Mouse (Mus musculus) gastrocnemius, postnatal 36 days (tissue): ENCODE measurements around the gene Efcab10. TPM values are rescaled to one million over a fixed set of nuclear protein-coding genes. Genes with fewer than 3 reads are reported as not detected.
A peak's percentile ranks its signal among the peaks of the same experiment; 100 is the strongest.

Source experiments
- DNase-seq, 2 experiments: peaks; one replicate each; pipeline ENCODE4 v3.0.0; 2022
- intact Hi-C: fragments of 180-260 bp; cut with DNase I; formaldehyde crosslinking; loops from one replicate; pipeline ENCODE4 v1.15.1; 2025
- long read RNA-seq, 2 experiments: library from polyadenylated mRNA; stranded (forward); transcript quantifications; one replicate each; pipeline ENCODE4 v2.0.0; 2021
- total RNA-seq, 2 experiments: library from RNA; stranded (reverse); gene quantifications; 2 replicates each; pipeline ENCODE4 v1.2.3; 2021

Gene Efcab10
- total RNA-seq: not detected
- long read RNA-seq, experiment 1: 0 reads
- long read RNA-seq, experiment 2: 0 reads

DNA sequence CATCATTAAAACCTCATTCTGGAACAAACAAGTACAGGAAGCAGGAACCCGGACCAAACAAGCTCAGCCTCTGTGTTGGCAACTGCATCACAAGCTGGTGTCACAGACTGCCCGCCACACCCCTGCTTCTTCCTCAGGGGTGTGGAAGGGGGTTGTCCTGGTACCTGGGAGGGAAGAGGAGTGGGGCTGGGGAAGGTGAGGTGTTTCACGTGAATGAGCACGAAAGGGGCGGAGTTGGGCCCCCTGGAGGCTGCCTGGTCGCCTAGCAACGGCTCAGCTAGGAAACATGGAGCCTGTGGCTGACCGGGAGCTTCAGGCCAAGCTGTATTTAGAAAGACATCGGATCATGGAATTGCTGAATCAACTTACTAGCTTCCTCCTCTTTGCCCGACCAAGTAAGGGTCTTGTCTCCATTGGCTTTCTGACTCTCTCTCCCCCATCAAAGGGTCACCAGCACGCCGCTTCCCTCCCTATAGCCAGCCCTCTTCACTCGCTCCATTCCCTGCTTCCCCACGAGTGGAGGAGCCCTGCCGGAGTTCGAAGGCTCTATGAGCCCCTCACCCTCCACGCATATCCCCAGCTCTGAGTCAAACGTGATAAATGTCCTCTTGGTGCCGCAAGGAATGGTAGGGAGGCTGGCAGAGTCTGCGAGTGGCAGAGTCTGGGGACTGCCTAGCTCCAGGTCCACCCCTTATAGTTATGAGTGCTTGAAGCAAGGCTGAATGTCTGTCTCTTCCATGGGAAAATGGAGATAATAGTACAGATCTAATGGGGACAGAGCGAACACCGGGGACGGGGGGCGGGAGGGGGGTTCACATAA is at the start of gene Efcab10:
Gene Efcab10, plus strand, starts transcription at position 51 of the 820 bp plus-strand sequence.
- intact Hi-C loops: no loop called here
- no peak for DNase-seq

DNA sequence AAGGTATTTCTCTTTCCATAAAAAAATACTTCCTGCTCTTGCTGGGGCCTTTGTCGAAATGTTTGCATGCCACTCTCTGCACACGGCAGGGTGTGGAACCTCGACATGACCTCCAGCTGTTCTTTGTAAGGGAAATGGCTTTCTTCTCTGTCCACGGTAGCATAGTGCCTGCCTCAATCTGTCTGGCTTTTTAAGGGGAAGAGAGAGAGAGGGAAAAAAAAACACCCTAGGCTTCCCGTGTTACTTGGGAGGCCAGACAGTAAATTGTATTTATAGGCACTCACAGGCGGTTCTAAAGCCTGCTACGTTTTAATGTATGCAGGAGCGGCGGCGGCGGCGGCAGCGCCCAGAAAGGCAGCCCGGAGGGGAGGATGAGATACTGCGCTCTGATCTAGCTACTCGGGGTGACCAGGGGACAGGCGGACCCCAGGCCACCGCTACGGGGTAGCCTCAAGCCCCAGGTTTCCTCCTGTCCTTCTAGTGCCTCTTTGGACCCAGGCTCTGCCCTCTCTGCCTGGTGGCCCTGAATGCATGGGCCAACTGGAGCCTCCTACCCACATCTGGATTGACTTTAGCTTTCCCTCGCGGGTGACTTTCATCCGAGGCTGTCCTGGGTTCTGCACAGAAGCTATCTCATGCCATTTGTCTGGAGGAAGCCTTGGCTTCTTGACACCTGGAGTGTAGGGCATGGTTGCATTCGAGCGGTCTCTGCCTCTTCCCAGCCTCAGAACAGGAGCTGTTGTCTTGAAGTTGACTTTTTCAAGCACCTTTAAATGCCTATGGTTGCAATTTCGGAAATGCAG is 49.5 kb upstream of the Efcab10 start:
- DNase-seq: no peak
- intact Hi-C loops: no loop called here

- DNase-seq: no peak
- intact Hi-C loops: no loop called here
These were observed 48.8 kb upstream of the Efcab10 start for GRCm38 (mm10) chr12:33345773-33346435.

GRCm38 (mm10) chr12:33352671-33353070 is 42.0 kb upstream of the Efcab10 start:
- no peak for DNase-seq
- intact Hi-C loops: no loop called here

GRCm38 (mm10) chr12:33358345-33358744 is 36.3 kb upstream of the Efcab10 start:
- intact Hi-C loops: no loop called here
- DNase-seq: no peak

- intact Hi-C loops: no loop called here
- no peak for DNase-seq
These were observed 35.4 kb upstream of the Efcab10 start for GRCm38 (mm10) chr12:33359209-33359608.

- intact Hi-C loops: no loop called here
- DNase-seq: no peak
These were observed 34.7 kb upstream of the Efcab10 start for GRCm38 (mm10) chr12:33359878-33360482.

- no peak for DNase-seq
- intact Hi-C loops: no loop called here
These were observed 33.9 kb upstream of the Efcab10 start for GRCm38 (mm10) chr12:33360729-33361128.

DNA sequence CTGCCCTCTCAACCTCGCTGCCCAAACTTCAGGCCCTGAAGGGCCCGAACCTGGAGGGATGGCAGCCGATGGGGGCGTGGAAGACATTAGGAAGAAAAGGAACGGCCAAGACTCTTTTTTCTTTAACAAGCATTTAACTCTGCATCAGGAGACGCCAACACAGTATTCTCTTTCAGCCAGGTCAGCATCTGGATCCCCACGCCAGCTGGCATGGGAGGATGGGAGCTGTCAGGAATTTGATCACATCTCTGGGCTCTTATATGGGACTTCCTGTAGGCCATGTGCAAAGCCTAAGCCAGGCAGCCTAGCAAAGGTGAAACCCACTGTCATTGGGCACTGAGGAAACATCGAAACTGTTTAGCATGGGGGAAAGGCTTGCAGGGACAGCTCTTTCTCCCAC is 30.1 kb upstream of the Efcab10 start:
- intact Hi-C loops: no loop called here
- DNase-seq: peak; percentile 30 to 47

GRCm38 (mm10) chr12:33365133-33365532 is 29.5 kb upstream of the Efcab10 start:
- intact Hi-C loops: no loop called here
- no peak for DNase-seq

DNA sequence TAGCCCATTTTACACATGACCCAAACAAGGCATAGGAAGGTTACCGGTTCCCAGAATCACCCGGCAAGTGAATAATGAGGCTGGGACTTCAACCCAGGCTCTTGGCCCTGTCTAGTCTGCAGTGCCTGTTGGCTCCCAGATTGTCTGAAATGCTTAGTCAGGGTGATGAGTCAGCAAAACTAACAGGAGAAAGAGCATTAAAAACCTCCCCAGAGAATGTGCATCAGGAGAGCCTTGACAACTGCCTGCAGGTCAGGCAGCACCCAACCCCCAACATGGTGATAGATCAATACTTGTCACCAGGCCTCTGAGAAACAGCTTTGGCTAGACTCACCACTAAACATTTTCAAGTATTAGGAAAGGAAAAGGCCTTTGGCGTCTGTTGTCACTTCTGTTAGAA is 25.1 kb upstream of the Efcab10 start:
- no peak for DNase-seq
- intact Hi-C loops: no loop called here

GRCm38 (mm10) chr12:33379624-33380445 is 14.8 kb upstream of the Efcab10 start:
- DNase-seq: peak; percentile 69 to 79
- intact Hi-C loops: loop anchor here (5.0 kb wide), 2 partner anchors 43 to 353 kb away; no protein-coding TSS in a partner anchor

- DNase-seq: peak; percentile 50 to 53
- intact Hi-C loops: no loop called here
These were observed 5.8 kb upstream of the Efcab10 start for GRCm38 (mm10) chr12:33388842-33389241.

DNA sequence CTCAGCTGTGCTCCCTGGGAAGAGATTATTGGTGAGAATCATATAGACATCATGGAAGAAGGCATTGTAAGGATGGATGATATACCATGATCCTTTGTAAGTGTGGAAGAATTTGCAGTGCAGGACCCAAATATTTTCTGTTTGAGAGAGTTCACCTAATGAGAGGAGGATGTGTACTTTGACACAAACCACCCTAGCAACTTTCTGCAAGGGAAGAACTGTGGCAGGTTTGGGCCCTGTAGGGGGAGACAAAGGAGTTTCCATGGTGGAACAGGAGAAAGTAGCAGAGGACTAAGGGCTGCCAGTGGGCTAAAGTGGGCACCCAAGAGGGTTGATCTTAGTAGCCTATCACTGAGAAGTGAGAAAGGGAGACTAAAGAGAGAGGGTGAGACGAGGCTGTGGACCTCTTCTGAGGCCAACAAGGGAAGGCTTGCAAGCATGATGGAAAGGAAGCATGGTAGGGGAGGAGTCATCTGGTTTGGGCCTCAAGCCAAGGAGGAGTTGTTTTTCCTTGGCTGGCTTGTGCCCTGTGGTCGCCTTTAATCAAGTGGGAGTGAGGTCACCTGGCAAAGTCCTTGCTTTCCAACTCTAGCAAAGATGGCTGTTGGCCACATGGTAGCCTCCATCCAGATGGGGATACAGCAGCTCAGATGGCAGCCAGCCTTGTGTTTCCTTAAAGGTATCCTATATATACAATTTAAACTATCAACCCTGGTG is 3.7 kb upstream of the Efcab10 start:
- intact Hi-C loops: loop anchor here (2.0 kb wide), 1 partner anchor 34 kb away; no protein-coding TSS in a partner anchor
- DNase-seq: no peak

DNA sequence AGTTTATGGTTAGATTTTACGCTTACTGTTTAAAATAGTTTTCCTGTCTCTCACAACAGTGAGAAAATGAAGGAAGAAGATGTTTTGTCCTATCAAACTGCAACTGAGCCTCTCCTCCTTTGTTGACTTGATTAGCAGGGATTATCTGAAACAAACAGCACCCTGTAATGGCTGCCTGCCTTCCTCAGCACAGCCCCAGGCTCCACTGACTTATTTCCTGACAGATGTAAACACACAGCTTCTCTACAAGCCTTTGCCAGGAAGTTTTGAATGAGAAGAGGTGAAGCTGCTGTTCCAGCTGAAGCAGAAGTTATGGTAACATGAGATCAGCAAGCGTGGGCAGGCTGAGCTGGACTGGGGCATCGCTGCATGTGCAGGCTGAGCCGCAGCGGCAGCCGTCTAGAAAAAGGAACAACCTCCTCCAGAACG is 8.6 kb downstream of the Efcab10 start:
- DNase-seq: no peak
- intact Hi-C loops: no loop called here

GRCm38 (mm10) chr12:33404996-33405395 is 10.3 kb downstream of the Efcab10 start:
- DNase-seq: no peak
- intact Hi-C loops: no loop called here

GRCm38 (mm10) chr12:33405398-33406026 is 10.9 kb downstream of the Efcab10 start:
- no peak for DNase-seq
- intact Hi-C loops: no loop called here

- intact Hi-C loops: no loop called here
- no peak for DNase-seq
These were observed 17.0 kb downstream of the Efcab10 start for GRCm38 (mm10) chr12:33411580-33412151.
